Mouse (Mus musculus): ENCODE results near the gene Gm26661.

- TF ChIP-seq EP300 (IDR thresholded peaks at IDR 0.05; ENCODE audit: low read depth) (no peak), CTCF (IDR thresholded peaks at IDR 0.05; ENCODE audit: low read depth) (peak; percentile 73)
Measured at GRCm38 (mm10) chr14:7748944-7749763, 42.2 kb upstream of the Gm26661 start.

Measured in liver, postnatal 0 days (tissue).